Mouse (Mus musculus) thymus, adult 2 months (tissue): ENCODE results near the gene Hnrnpul1. TPM values are rescaled to one million over a fixed set of nuclear protein-coding genes. Genes with fewer than 3 reads are reported as not detected.
"Not testable (repeated sequence)": the region's sequence is repeated elsewhere in the genome, so short reads cannot be mapped to it uniquely, and the experiment has no call there.

Experiments
- DNase-seq: peaks from one replicate; pipeline ENCODE4 v3.0.0; 2021
- H3K27ac ChIP-seq: fragments of 200-500 bp; 2 replicates; pipeline ENCODE4 v1.5.1; 2012; ENCODE audit warnings: low read length, control low read depth; ENCODE audit not compliant: control insufficient read depth, insufficient read depth
- H3K27me3 ChIP-seq: fragments of 200-500 bp; 2 replicates; pipeline ENCODE4 v1.6.1; 2012; ENCODE audit warnings: mild to moderate bottlenecking, low read length, moderate library complexity, mixed read lengths; ENCODE audit not compliant: control insufficient read depth, insufficient read depth
- H3K36me3 ChIP-seq: fragments of 200-500 bp; 2 replicates; pipeline ENCODE4 v1.6.1; 2012; ENCODE audit warnings: mild to moderate bottlenecking, low read length, moderate library complexity; ENCODE audit not compliant: control insufficient read depth, insufficient read depth
- H3K4me1 ChIP-seq: fragments of 200-500 bp; replicated peaks from 2 replicates; pipeline ENCODE4 v1.6.1; 2012; ENCODE audit warnings: low read length; ENCODE audit not compliant: control insufficient read depth, insufficient read depth
- H3K4me3 ChIP-seq: fragments of 200-500 bp; 2 replicates; pipeline ENCODE4 v1.5.1; 2012; ENCODE audit warnings: mild to moderate bottlenecking, low read length, control low read depth, moderate library complexity; ENCODE audit not compliant: control insufficient read depth, insufficient read depth
- CTCF ChIP-seq: fragments of 200-500 bp; IDR thresholded peaks from 2 replicates; pipeline ENCODE4 v1.5.1; 2012; ENCODE audit warnings: mild to moderate bottlenecking, control low read depth, low read length, moderate library complexity, borderline replicate concordance; ENCODE audit not compliant: control insufficient read depth, poor library complexity, insufficient read depth; ENCODE audit errors: extremely low read depth
- POLR2A ChIP-seq: fragments of 200-500 bp; IDR thresholded peaks from 2 replicates; pipeline ENCODE4 v1.6.1; 2012; ENCODE audit warnings: mild to moderate bottlenecking, low read length, control low read depth, moderate library complexity; ENCODE audit not compliant: control insufficient read depth, poor library complexity, insufficient read depth; ENCODE audit errors: extremely low read depth
- WGBS: fragments of 180-500 bp; shearing (Covaris S2); methylation state at CpG from one replicate; pipeline ENCODE4 v1.1.7; 2018; 5-methylcytosine and 5-hydroxymethylcytosine counted together
- polyA plus RNA-seq: library from polyadenylated mRNA; depleted of rRNA; stranded (reverse); fragments of >200 nt; gene quantifications from 2 replicates; pipeline ENCODE4 v1.2.3, GENCODE M21; 2012

Gene Hnrnpul1
- polyA plus RNA-seq, 1 experiment: 102 TPM

- Histone ChIP-seq H3K36me3 (peaks cover 94% of the 10 kb centered on the region), H3K4me1 (no peaks in the 10 kb centered on the region), H3K4me3 (no peak overlapping the region), H3K27ac (no peak overlapping the region), H3K27me3 (no peaks in the 10 kb centered on the region)
- no peak for TF ChIP-seq POLR2A
- TF ChIP-seq CTCF: no peak
- WGBS: 95% methylated on average over 2 of the region's 2 CpGs
- no peak for DNase-seq
Observed at GRCm38 (mm10) chr7:25736920-25737319, 17.6 kb downstream of the Hnrnpul1 start.

GRCm38 (mm10) chr7:25734991-25735390, 19.6 kb downstream of the Hnrnpul1 start:
- WGBS: 91% methylated on average over 4 of the region's 4 CpGs
- no peak overlapping the region for H3K4me3 ChIP-seq
- no peak for TF ChIP-seq CTCF
- no peak for TF ChIP-seq POLR2A
- H3K27me3 ChIP-seq: no peaks in the 10 kb centered on the region
- H3K27ac ChIP-seq: no peak overlapping the region
- H3K36me3 ChIP-seq: peaks cover 94% of the 10 kb centered on the region
- DNase-seq: no peak
- no peaks in the 10 kb centered on the region for H3K4me1 ChIP-seq

- DNase-seq: no peak
- TF ChIP-seq CTCF: no peak
- TF ChIP-seq POLR2A: no peak
- Histone ChIP-seq H3K27ac (no peak overlapping the region), H3K36me3 (peaks cover 90% of the 10 kb centered on the region), H3K4me1 (no peaks in the 10 kb centered on the region), H3K27me3 (no peaks in the 10 kb centered on the region), H3K4me3 (no peak overlapping the region)
- WGBS: 55% methylated on average over 8 of the region's 8 CpGs
Observed at GRCm38 (mm10) chr7:25731294-25732055, 23.1 kb downstream of the Hnrnpul1 start.

GRCm38 (mm10) chr7:25729862-25730261, 24.7 kb downstream of the Hnrnpul1 start:
- H3K4me3 ChIP-seq: no peak overlapping the region
- no peak for TF ChIP-seq POLR2A
- no peaks in the 10 kb centered on the region for H3K27me3 ChIP-seq
- H3K36me3 ChIP-seq: peaks cover 95% of the 10 kb centered on the region
- no peak for DNase-seq
- no peak overlapping the region for H3K27ac ChIP-seq
- WGBS: 88% methylated on average over 2 of the region's 2 CpGs
- H3K4me1 ChIP-seq: no peaks in the 10 kb centered on the region

- DNase-seq: no peak
- no peaks in the 10 kb centered on the region for H3K4me1 ChIP-seq
- WGBS: 47% methylated on average over 2 of the region's 2 CpGs
- TF ChIP-seq CTCF (no peak), POLR2A (no peak)
- no peaks in the 10 kb centered on the region for H3K27me3 ChIP-seq
- H3K36me3 ChIP-seq: peaks cover 95% of the 10 kb centered on the region
- H3K4me3 ChIP-seq: no peak overlapping the region
- no peak overlapping the region for H3K27ac ChIP-seq
Observed at GRCm38 (mm10) chr7:25729396-25729795, 25.2 kb downstream of the Hnrnpul1 start.

GRCm38 (mm10) chr7:25727800-25728199, 26.8 kb downstream of the Hnrnpul1 start:
- Histone ChIP-seq H3K27ac (no peak overlapping the region), H3K4me1 (no peaks in the 10 kb centered on the region), H3K27me3 (no peaks in the 10 kb centered on the region), H3K4me3 (no peak overlapping the region), H3K36me3 (peaks cover 95% of the 10 kb centered on the region)
- WGBS: 99% methylated on average over 5 of the region's 5 CpGs
- DNase-seq: no peak
- TF ChIP-seq POLR2A (no peak), CTCF (no peak)

- Histone ChIP-seq H3K4me1 (no peaks in the 10 kb centered on the region), H3K4me3 (no peak overlapping the region), H3K27me3 (no peaks in the 10 kb centered on the region), H3K36me3 (peaks cover 84% of the 10 kb centered on the region), H3K27ac (no peak overlapping the region)
- 94% methylated on average over 19 of the region's 19 CpGs for WGBS
- DNase-seq: no peak
- TF ChIP-seq POLR2A: no peak
- no peak for TF ChIP-seq CTCF
Observed at GRCm38 (mm10) chr7:25725886-25726285, 28.7 kb downstream of the Hnrnpul1 start.

GRCm38 (mm10) chr7:25721776-25722175, 32.8 kb downstream of the Hnrnpul1 start:
- not testable (repeated sequence) for H3K4me1 ChIP-seq, DNase-seq, H3K4me3 ChIP-seq, H3K27me3 ChIP-seq, H3K27ac ChIP-seq
- H3K36me3 ChIP-seq: peaks cover 51% of the 10 kb centered on the region
